Mouse (Mus musculus): ENCODE results near the gene Gpc6. TPM values are rescaled to one million over a fixed set of nuclear protein-coding genes. Genes with fewer than 3 reads are reported as not detected.

Gpc6 gene
- polyA plus RNA-seq, 1 experiment = not detected

GRCm38 (mm10) chr14:116926404-116927171, 1.5 kb downstream of the Gpc6 start:
- peak overlapping the region; percentile 92 for H3K4me3 ChIP-seq (ENCODE audit: insufficient read depth, low read depth, low read length)
- H3K27ac ChIP-seq (ENCODE audit: insufficient read depth, low read depth, low read length) = peak overlapping the region; percentile 35; the same call in 1 of the 2 replicates
- peaks cover 5% of the 10 kb centered on the region; the same call in 1 of the 2 replicates for H3K4me1 ChIP-seq (ENCODE audit: control insufficient read depth, insufficient read depth, low read length)
- TF ChIP-seq POLR2A (IDR thresholded peaks at IDR 0.05; ENCODE audit: insufficient read depth, low read depth, low read length) (0 out of 2 replicates have a peak, but pooled peaks have one; percentile 3), CTCF (IDR thresholded peaks at IDR 0.05; ENCODE audit: insufficient read depth, low read depth, low read length) (no peak)
- under 1% methylated on average over 52 of the region's 52 CpGs for WGBS

DNA sequence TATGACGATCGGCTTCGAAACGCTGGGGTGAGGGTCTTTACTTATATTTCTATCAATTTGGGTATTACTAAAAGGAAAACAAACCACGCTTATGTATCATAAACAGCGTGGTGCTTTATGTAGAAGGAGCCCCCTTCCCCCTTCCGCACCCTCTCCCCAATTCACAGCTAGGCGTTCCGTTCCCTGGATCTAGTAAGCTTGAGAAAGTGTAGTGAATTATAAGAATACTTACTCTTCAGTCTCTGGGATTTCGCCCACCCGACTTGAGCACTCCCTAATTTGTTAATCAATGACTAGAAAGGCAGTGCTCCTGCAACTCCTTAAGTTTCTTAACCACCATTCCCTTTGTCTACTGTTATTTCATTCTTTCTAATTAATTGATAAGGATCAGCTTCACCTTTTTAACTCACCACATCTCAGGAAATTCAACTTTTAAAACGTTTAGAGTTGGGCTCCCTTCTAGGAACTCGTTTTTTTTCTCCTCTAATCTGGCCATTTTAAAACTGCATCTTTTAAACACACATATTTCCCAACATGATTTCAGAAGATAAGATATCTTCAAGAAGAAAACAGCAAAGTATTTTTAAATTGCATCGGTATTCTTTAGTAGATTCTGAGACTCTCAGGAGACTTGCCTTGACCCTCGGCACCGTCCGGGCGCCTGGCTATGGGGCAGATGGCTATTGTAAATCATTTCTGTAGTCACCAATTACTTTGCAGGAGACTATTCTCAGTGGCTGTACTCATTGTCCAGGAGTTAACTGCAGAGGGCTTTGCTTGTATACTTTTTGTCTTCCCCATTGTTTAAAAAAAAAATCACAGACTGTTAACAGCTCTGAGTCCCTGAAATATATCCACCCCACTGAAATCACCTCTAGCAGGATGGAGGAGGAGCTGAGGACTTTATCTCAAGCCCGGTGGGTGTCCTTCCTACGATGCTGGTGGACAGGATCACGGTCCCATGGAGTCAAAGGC, 2.5 kb downstream of the Gpc6 start:
- H3K4me3 ChIP-seq (ENCODE audit: insufficient read depth, low read depth, low read length) = no peak overlapping the region
- TF ChIP-seq POLR2A (IDR thresholded peaks at IDR 0.05; ENCODE audit: insufficient read depth, low read depth, low read length) = no peak
- TF ChIP-seq CTCF (IDR thresholded peaks at IDR 0.05; ENCODE audit: insufficient read depth, low read depth, low read length) = no peak
- H3K4me1 ChIP-seq (ENCODE audit: control insufficient read depth, insufficient read depth, low read length) = peaks cover 5% of the 10 kb centered on the region; the same call in 1 of the 2 replicates
- WGBS = 8% methylated on average over 21 of the region's 21 CpGs
- no peak overlapping the region for H3K27ac ChIP-seq (ENCODE audit: insufficient read depth, low read depth, low read length)

DNA sequence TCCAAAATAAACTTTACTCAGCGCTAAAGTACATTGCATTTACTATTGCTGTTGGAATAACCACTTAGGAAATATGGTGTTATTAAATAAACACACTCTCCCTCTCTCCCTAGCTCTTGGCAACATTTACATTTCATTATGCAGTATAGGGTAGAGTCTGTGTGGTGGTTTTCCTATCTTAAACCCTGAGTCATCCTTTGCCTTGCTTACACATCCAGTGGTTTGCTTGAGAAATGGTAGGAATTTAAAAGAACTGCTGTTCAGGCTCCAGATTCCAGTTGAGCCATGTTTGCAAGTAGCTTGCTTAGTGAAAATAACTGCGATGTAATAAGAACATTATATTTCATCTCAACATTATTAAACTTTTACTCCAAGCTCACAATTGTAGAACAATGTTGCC, 3.3 kb downstream of the Gpc6 start:
- no peak for TF ChIP-seq CTCF (IDR thresholded peaks at IDR 0.05; ENCODE audit: insufficient read depth, low read depth, low read length)
- no peak for TF ChIP-seq POLR2A (IDR thresholded peaks at IDR 0.05; ENCODE audit: insufficient read depth, low read depth, low read length)
- H3K4me3 ChIP-seq (ENCODE audit: insufficient read depth, low read depth, low read length) = no peak overlapping the region
- H3K27ac ChIP-seq (ENCODE audit: insufficient read depth, low read depth, low read length) = no peak overlapping the region
- H3K4me1 ChIP-seq (ENCODE audit: control insufficient read depth, insufficient read depth, low read length) = peaks cover 5% of the 10 kb centered on the region; the same call in 1 of the 2 replicates
- WGBS = 52% methylated on average over 2 of the region's 2 CpGs

- peaks cover 5% of the 10 kb centered on the region; the same call in 1 of the 2 replicates for H3K4me1 ChIP-seq (ENCODE audit: control insufficient read depth, insufficient read depth, low read length)
- WGBS = 41% methylated on average over 7 of the region's 7 CpGs
- no peak overlapping the region for H3K4me3 ChIP-seq (ENCODE audit: insufficient read depth, low read depth, low read length)
- H3K27ac ChIP-seq (ENCODE audit: insufficient read depth, low read depth, low read length) = no peak overlapping the region
- TF ChIP-seq CTCF (IDR thresholded peaks at IDR 0.05; ENCODE audit: insufficient read depth, low read depth, low read length) (no peak), POLR2A (IDR thresholded peaks at IDR 0.05; ENCODE audit: insufficient read depth, low read depth, low read length) (no peak)
These were observed 3.8 kb downstream of the Gpc6 start for GRCm38 (mm10) chr14:116928796-116929529.

GRCm38 (mm10) chr14:116933825-116934224, 8.7 kb downstream of the Gpc6 start:
- H3K27ac ChIP-seq (ENCODE audit: insufficient read depth, low read depth, low read length) = no peak overlapping the region
- WGBS = 90% methylated on average over 5 of the region's 5 CpGs
- H3K4me3 ChIP-seq (ENCODE audit: insufficient read depth, low read depth, low read length) = no peak overlapping the region
- H3K4me1 ChIP-seq (ENCODE audit: control insufficient read depth, insufficient read depth, low read length) = no peaks in the 10 kb centered on the region
- TF ChIP-seq POLR2A (IDR thresholded peaks at IDR 0.05; ENCODE audit: insufficient read depth, low read depth, low read length) (no peak), CTCF (IDR thresholded peaks at IDR 0.05; ENCODE audit: insufficient read depth, low read depth, low read length) (no peak)

GRCm38 (mm10) chr14:116937910-116938560, 12.9 kb downstream of the Gpc6 start:
- 49% methylated on average over 14 of the region's 14 CpGs for WGBS
- no peaks in the 10 kb centered on the region for H3K4me1 ChIP-seq (ENCODE audit: control insufficient read depth, insufficient read depth, low read length)
- TF ChIP-seq CTCF (IDR thresholded peaks at IDR 0.05; ENCODE audit: insufficient read depth, low read depth, low read length) (no peak), POLR2A (IDR thresholded peaks at IDR 0.05; ENCODE audit: insufficient read depth, low read depth, low read length) (no peak)
- no peak overlapping the region for H3K4me3 ChIP-seq (ENCODE audit: insufficient read depth, low read depth, low read length)
- H3K27ac ChIP-seq (ENCODE audit: insufficient read depth, low read depth, low read length) = no peak overlapping the region

GRCm38 (mm10) chr14:116938735-116939134, 13.6 kb downstream of the Gpc6 start:
- Histone ChIP-seq H3K4me1 (ENCODE audit: control insufficient read depth, insufficient read depth, low read length) (no peaks in the 10 kb centered on the region), H3K27ac (ENCODE audit: insufficient read depth, low read depth, low read length) (no peak overlapping the region), H3K4me3 (ENCODE audit: insufficient read depth, low read depth, low read length) (no peak overlapping the region)
- 96% methylated on average over 9 of the region's 9 CpGs for WGBS
- TF ChIP-seq CTCF (IDR thresholded peaks at IDR 0.05; ENCODE audit: insufficient read depth, low read depth, low read length) (no peak), POLR2A (IDR thresholded peaks at IDR 0.05; ENCODE audit: insufficient read depth, low read depth, low read length) (no peak)

DNA sequence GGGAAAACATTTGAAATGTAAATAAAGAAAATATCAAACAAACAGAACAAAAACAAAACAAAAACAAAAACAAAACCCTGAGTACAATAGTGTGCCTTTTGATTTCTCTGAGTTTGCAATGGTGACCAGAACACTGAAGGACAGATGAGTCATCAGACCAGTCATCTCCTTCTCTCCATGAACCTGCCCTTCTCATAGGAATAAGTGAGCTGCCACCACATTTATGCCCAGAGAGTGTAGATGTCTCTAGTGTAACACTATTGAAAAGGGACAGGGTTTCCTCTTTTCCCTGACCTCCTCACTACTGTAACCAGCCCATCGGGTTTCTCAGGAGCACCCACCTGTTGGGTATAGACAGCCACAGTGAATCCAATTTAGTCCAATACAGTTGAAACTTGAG, 14.4 kb downstream of the Gpc6 start:
- no peak for TF ChIP-seq POLR2A (IDR thresholded peaks at IDR 0.05; ENCODE audit: insufficient read depth, low read depth, low read length)
- TF ChIP-seq CTCF (IDR thresholded peaks at IDR 0.05; ENCODE audit: insufficient read depth, low read depth, low read length) = no peak
- 94% methylated on average over 1 of the region's 1 CpGs for WGBS
- H3K4me1 ChIP-seq (ENCODE audit: control insufficient read depth, insufficient read depth, low read length) = no peaks in the 10 kb centered on the region
- H3K27ac ChIP-seq (ENCODE audit: insufficient read depth, low read depth, low read length) = no peak overlapping the region
- no peak overlapping the region for H3K4me3 ChIP-seq (ENCODE audit: insufficient read depth, low read depth, low read length)

Measured in olfactory bulb, adult 2 months (tissue).